ENCODE assay signal across 8 mouse cellular contexts in genomic region chr11:20544376-20544775, GRCm38 (mm10). TPM values are rescaled to one million over a fixed set of nuclear protein-coding genes. Genes with fewer than 3 reads are reported as not detected.
DNase-seq lines count a peak whose midpoint lies in the region; ATAC-seq and TF ChIP-seq lines count a peak whose summit lies in the region.

No protein-coding gene starts in this region.

- H3K9me3 ChIP-seq in kidney, embryonic 14.5 days (ENCODE audit: control insufficient read depth, low read length), result no peaks in the 10 kb centered on the region
- H3K9me3 ChIP-seq in embryonic facial prominence, embryonic 12.5 days, result no peaks in the 10 kb centered on the region
- H3K9me3 ChIP-seq in hindbrain, postnatal 0 days (ENCODE audit: low read length), result no peaks in the 10 kb centered on the region
- no peaks in the 10 kb centered on the region for H3K9me3 ChIP-seq in midbrain, postnatal 0 days (ENCODE audit: low read length)

- no peak for DNase-seq in kidney, adult 18-20 months
- DNase-seq in hindbrain, postnatal 0 days (ENCODE audit: low spot score), result no peak
- no peak for DNase-seq in midbrain, postnatal 0 days (ENCODE audit: low spot score)
- DNase-seq in testis, postnatal 14 days (ENCODE audit: low spot score), result no peak
- no peak for DNase-seq in left cerebral cortex, postnatal 14 days (ENCODE audit: low spot score in 2 of 2)
- no peak for DNase-seq in lung, adult 18-20 months

- H3K9ac ChIP-seq in kidney, embryonic 14.5 days (ENCODE audit: low read depth, low read length), result no peak overlapping the region
- H3K9ac ChIP-seq in embryonic facial prominence, embryonic 12.5 days, result no peak overlapping the region
- H3K9ac ChIP-seq in hindbrain, postnatal 0 days (replicated peaks; ENCODE audit: low read length), result 0 out of 2 replicates have a peak overlapping the region, but pooled peaks have one; percentile 79
- H3K9ac ChIP-seq in midbrain, postnatal 0 days (replicated peaks; ENCODE audit: low read length, poor library complexity, severe bottlenecking), result no peak overlapping the region

- no peak for TF ChIP-seq CTCF in hindbrain, postnatal 0 days (IDR thresholded peaks at IDR 0.05; ENCODE audit: low read depth)
- TF ChIP-seq CTCF in midbrain, postnatal 0 days (IDR thresholded peaks at IDR 0.05), result no peak

- peak overlapping the region; percentile 85; the same call in 1 of the 2 replicates for H3K4me3 ChIP-seq in kidney, embryonic 14.5 days (ENCODE audit: low read length)
- H3K4me3 ChIP-seq in embryonic facial prominence, embryonic 12.5 days, result peak overlapping the region; percentile 87
- peak overlapping the region; percentile 89 for H3K4me3 ChIP-seq in hindbrain, postnatal 0 days (ENCODE audit: low read length)
- peak overlapping the region; percentile 88 for H3K4me3 ChIP-seq in midbrain, postnatal 0 days (ENCODE audit: low read depth, low read length)

- H3K4me1 ChIP-seq in kidney, embryonic 14.5 days (ENCODE audit: control insufficient read depth, insufficient read depth, low read length), result peaks cover 3% of the 10 kb centered on the region; the same call in 1 of the 2 replicates
- 0 out of 2 replicates have a peak, but pooled peaks cover 10% of the 10 kb centered on the region for H3K4me1 ChIP-seq in embryonic facial prominence, embryonic 12.5 days
- no peaks in the 10 kb centered on the region for H3K4me1 ChIP-seq in hindbrain, postnatal 0 days (ENCODE audit: insufficient read depth, low read length)
- H3K4me1 ChIP-seq in midbrain, postnatal 0 days (ENCODE audit: insufficient read depth, low read length), result no peaks in the 10 kb centered on the region

- ATAC-seq in kidney, embryonic 14.5 days (ENCODE audit: low FRiP score, low TSS enrichment), result no peak
- no peak for ATAC-seq in embryonic facial prominence, embryonic 12.5 days (ENCODE audit: insufficient number of reproducible peaks, insufficient read depth, low FRiP score, low TSS enrichment)
- no peak for ATAC-seq in hindbrain, postnatal 0 days
- ATAC-seq in midbrain, postnatal 0 days (ENCODE audit: low FRiP score), result no peak

- no peaks in the 10 kb centered on the region for H3K27me3 ChIP-seq in kidney, embryonic 14.5 days (ENCODE audit: control insufficient read depth, insufficient read depth, low read length)
- 0 out of 2 replicates have a peak, but pooled peaks cover 3% of the 10 kb centered on the region for H3K27me3 ChIP-seq in embryonic facial prominence, embryonic 12.5 days
- H3K27me3 ChIP-seq in hindbrain, postnatal 0 days (ENCODE audit: insufficient read depth, low read length), result no peaks in the 10 kb centered on the region
- no peaks in the 10 kb centered on the region for H3K27me3 ChIP-seq in midbrain, postnatal 0 days (ENCODE audit: insufficient read depth, low read length)

- 51% methylated on average over 8 of the region's 8 CpGs for WGBS in kidney, embryonic 14.5 days
- 53% methylated on average over 8 of the region's 8 CpGs for WGBS in embryonic facial prominence, embryonic 12.5 days
- WGBS in hindbrain, postnatal 0 days, result 48% methylated on average over 8 of the region's 8 CpGs
- WGBS in midbrain, postnatal 0 days, result 43% methylated on average over 8 of the region's 8 CpGs

- intact Hi-C loops in left cerebral cortex, postnatal 14 days (cut with DNase I), result loop anchor here (5.0 kb wide), 2 partner anchors 88 to 198 kb away; partner anchors contain the start of gene Aftph

- no peaks in the 10 kb centered on the region for H3K36me3 ChIP-seq in kidney, embryonic 14.5 days (ENCODE audit: control insufficient read depth, insufficient read depth, low read length)
- no peaks in the 10 kb centered on the region for H3K36me3 ChIP-seq in embryonic facial prominence, embryonic 12.5 days
- H3K36me3 ChIP-seq in hindbrain, postnatal 0 days (ENCODE audit: insufficient read depth, low read length), result no peaks in the 10 kb centered on the region
- no peaks in the 10 kb centered on the region for H3K36me3 ChIP-seq in midbrain, postnatal 0 days (ENCODE audit: insufficient read depth, low read length)

- no peak overlapping the region for H3K27ac ChIP-seq in kidney, embryonic 14.5 days (ENCODE audit: low read depth, low read length)
- no peak overlapping the region for H3K27ac ChIP-seq in embryonic facial prominence, embryonic 12.5 days
- no peak overlapping the region for H3K27ac ChIP-seq in hindbrain, postnatal 0 days
- H3K27ac ChIP-seq in midbrain, postnatal 0 days (ENCODE audit: low read depth, low read length), result no peak overlapping the region

- peak overlapping the region; percentile 79 for H3K4me2 ChIP-seq in kidney, embryonic 14.5 days (replicated peaks; ENCODE audit: low read depth, low read length)
- peak overlapping the region; percentile 70 for H3K4me2 ChIP-seq in embryonic facial prominence, embryonic 12.5 days (replicated peaks)
- H3K4me2 ChIP-seq in hindbrain, postnatal 0 days (ENCODE audit: low read depth, low read length), result peak overlapping the region; percentile 63
- H3K4me2 ChIP-seq in midbrain, postnatal 0 days (ENCODE audit: low read depth, low read length, poor library complexity, severe bottlenecking), result peak overlapping the region; percentile 60

RNA-seq across cellular contexts. Expression of gene Sertad2, which starts 1.3 kb away (rescaled TPM):
- 24.4 and 34.9 TPM in 2 replicates for polyA plus RNA-seq in kidney, embryonic 14.5 days (2014; fragmentation: Nextera tagmentation; extraction: Ambion mirVana)
- 41.9 and 43.3 TPM in 2 replicates for polyA plus RNA-seq in embryonic facial prominence, embryonic 12.5 days (2016; fragmentation: Nextera tagmentation; extraction: Ambion mirVana)
- 18.0 and 26.3 TPM in 2 replicates for total RNA-seq in hindbrain, postnatal 0 days (2014; rRNA removed)
- polyA plus RNA-seq in hindbrain, postnatal 0 days (2015; fragmentation: Nextera tagmentation; extraction: Ambion mirVana), result 35.0 and 38.1 TPM in 2 replicates
- total RNA-seq in midbrain, postnatal 0 days (2014; rRNA removed), result 15.2 and 16.9 TPM in 2 replicates
- 31.4 and 31.5 TPM in 2 replicates for polyA plus RNA-seq in midbrain, postnatal 0 days (2015; fragmentation: Nextera tagmentation; extraction: Ambion mirVana)
- 10 to 100 TPM; 19.8 to 22.4 TPM for total RNA-seq in left cerebral cortex, postnatal 14 days (2021)
